Mouse (Mus musculus): ENCODE results near the gene Gm11937.

Gene Gm11937

GRCm38 (mm10) chr11:99585096-99585495 is 24.9 kb downstream of the Gm11937 start:
- POLR2A ChIA-PET, result no interaction called here

GRCm38 (mm10) chr11:99583245-99583704 is 26.7 kb downstream of the Gm11937 start, which contains the start of gene Krtap1-4:
Gene Krtap1-4, minus strand, starts transcription at chr11:99583654.
- CTCF ChIA-PET, result interaction anchor here in 1 of 4 experiments (1.4 kb wide), 1 partner anchor 10 kb away, joined by 3 read pairs; no protein-coding TSS in a partner anchor
- POLR2A ChIA-PET, result no interaction called here

More at GRCm38 (mm10) chr11:99585096-99585495, 24.9 kb downstream of the Gm11937 start:
- CTCF ChIA-PET, result interaction anchor here in 2 of 4 experiments (0.6 to 0.7 kb wide), 2 partner anchors 11 to 435 kb away, joined by 3 read pairs; no protein-coding TSS in a partner anchor

GRCm38 (mm10) chr11:99581564-99581963 is 28.4 kb downstream of the Gm11937 start:
- POLR2A ChIA-PET, result no interaction called here
- CTCF ChIA-PET, result no interaction called here

- POLR2A ChIA-PET, result no interaction called here
- CTCF ChIA-PET, result no interaction called here
Observed at GRCm38 (mm10) chr11:99581051-99581450, 28.9 kb downstream of the Gm11937 start.

- POLR2A ChIA-PET, result no interaction called here
- CTCF ChIA-PET, result no interaction called here
Observed at GRCm38 (mm10) chr11:99580636-99581035, 29.4 kb downstream of the Gm11937 start, which contains the start of gene Krtap1-5. Gene Krtap1-5, minus strand, starts transcription at chr11:99581016.

GRCm38 (mm10) chr11:99574106-99574505 is 35.9 kb downstream of the Gm11937 start:
- ChIA-PET POLR2A (interaction anchor here in 1 of 4 experiments (0.7 kb wide), 1 partner anchor 648 kb away, joined by 4 read pairs; no protein-coding TSS in a partner anchor), CTCF (interaction anchor here (0.5 to 1.4 kb wide), 19 partner anchors 8 to 615 kb away, joined by 3 to 9 read pairs (median 4); partner anchors contain the start of genes Krtap9-3 (in 2 of the 4), Gm11938 (in 1 of the 4), Krtap1-3 (in 1 of the 4) and Krtap1-4 (in 1 of the 4))

- POLR2A ChIA-PET, result no interaction called here
- CTCF ChIA-PET, result interaction anchor here in 1 of 4 experiments (0.7 to 1.0 kb wide), 2 partner anchors 109 to 182 kb away, joined by 6 to 7 read pairs; no protein-coding TSS in a partner anchor
Observed at GRCm38 (mm10) chr11:99573164-99573563, 36.8 kb downstream of the Gm11937 start.

- ChIA-PET POLR2A (no interaction called here), CTCF (interaction anchor here in 1 of 4 experiments (1.2 kb wide), 1 partner anchor 8 kb away, joined by 5 read pairs; no protein-coding TSS in a partner anchor)
Observed at GRCm38 (mm10) chr11:99566530-99566929, 43.5 kb downstream of the Gm11937 start, which contains the start of gene Krtap3-1. Gene Krtap3-1, minus strand, starts transcription at chr11:99566630.

- ChIA-PET CTCF (interaction anchor here in 1 of 4 experiments (0.5 kb wide), 1 partner anchor 51 kb away, joined by 5 read pairs; no protein-coding TSS in a partner anchor), POLR2A (no interaction called here)
Observed at GRCm38 (mm10) chr11:99562580-99562979, 47.4 kb downstream of the Gm11937 start.
